In the genomic region with DNA sequence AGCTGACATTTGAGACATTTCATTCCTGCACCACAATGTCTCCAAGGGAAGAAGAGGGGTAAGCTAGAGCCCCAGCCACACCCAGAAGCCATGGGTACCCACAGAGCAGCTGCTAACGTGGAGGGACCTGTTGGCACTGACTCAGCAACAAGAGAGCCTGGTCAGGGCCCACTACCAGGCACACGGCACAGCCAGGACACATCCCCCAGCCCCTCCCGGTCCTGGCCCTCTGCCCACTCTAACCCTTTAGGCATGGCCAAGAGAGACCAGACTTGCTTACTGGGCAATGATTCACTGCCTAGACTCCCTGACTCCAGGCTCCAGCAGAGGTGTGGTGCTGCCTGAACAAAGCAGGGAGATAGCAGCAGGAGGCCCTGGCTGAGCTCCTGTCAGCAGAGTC, we compare ENCODE assay signal across 16 mouse cellular contexts. TPM values are rescaled to one million over a fixed set of nuclear protein-coding genes. Genes with fewer than 3 reads are reported as not detected.
DNase-seq lines count a peak whose midpoint lies in the region; ATAC-seq and TF ChIP-seq lines count a peak whose summit lies in the region.
"Had no signal": no experiment of that assay in that cellular context is flagged by ENCODE, and none has a peak within 500 bp of the region (broad histone marks: within the 10 kb centered on the region; RNA-seq: fewer than 3 reads in every experiment).

No protein-coding gene starts in this region.

- DNase-seq in urinary bladder, postnatal 25 days (ENCODE audit: low spot score): peak; percentile 40
- DNase-seq in urinary bladder, postnatal 10 days (ENCODE audit: low spot score): no peak
- DNase-seq in urinary bladder, postnatal 36 days (ENCODE audit: low spot score in 2 of 2): peak; percentile 55 to 64
- no peak for DNase-seq in thymus, postnatal 4 days
- DNase-seq in forebrain, postnatal 0 days: no peak
- DNase-seq: gastrocnemius, postnatal 10 days; kidney, adult 2 months; right cerebral cortex, postnatal 25 days; thymus, postnatal 36 days had no signal

- H3K9ac ChIP-seq in hindbrain, embryonic 16.5 days (ENCODE audit: low read depth, low read length): no peak overlapping the region
- H3K9ac ChIP-seq in hindbrain, embryonic 13.5 days: no peak overlapping the region
- H3K9ac ChIP-seq in embryonic facial prominence, embryonic 15.5 days: no peak overlapping the region
- no peak overlapping the region for H3K9ac ChIP-seq in forebrain, postnatal 0 days
- H3K9ac ChIP-seq: forebrain, embryonic 15.5 days; heart, embryonic 13.5 days; liver, embryonic 12.5 days had no signal

- 57% methylated on average over 3 of the region's 3 CpGs for WGBS in hindbrain, embryonic 16.5 days
- WGBS in hindbrain, embryonic 13.5 days: 77% methylated on average over 3 of the region's 3 CpGs
- WGBS in embryonic facial prominence, embryonic 15.5 days: 37% methylated on average over 3 of the region's 3 CpGs
- WGBS in forebrain, postnatal 0 days: 52% methylated on average over 3 of the region's 3 CpGs

- peak; percentile 34 for ATAC-seq in hindbrain, embryonic 16.5 days
- no peak for ATAC-seq in hindbrain, embryonic 13.5 days (ENCODE audit: low FRiP score)
- ATAC-seq in embryonic facial prominence, embryonic 15.5 days (ENCODE audit: insufficient number of reproducible peaks, low FRiP score, low TSS enrichment, low read depth): peak; percentile 39; the same call in 1 of the 2 replicates
- ATAC-seq in forebrain, postnatal 0 days: no peak
- ATAC-seq: forebrain, embryonic 15.5 days; liver, embryonic 12.5 days had no signal

- H3K27me3 ChIP-seq in hindbrain, embryonic 16.5 days (replicated peaks; ENCODE audit: control insufficient read depth, insufficient read depth, low read length): no peaks in the 10 kb centered on the region
- no peaks in the 10 kb centered on the region for H3K27me3 ChIP-seq in hindbrain, embryonic 13.5 days
- H3K27me3 ChIP-seq in embryonic facial prominence, embryonic 15.5 days: no peaks in the 10 kb centered on the region
- no peaks in the 10 kb centered on the region for H3K27me3 ChIP-seq in forebrain, postnatal 0 days (ENCODE audit: insufficient read depth, low read length)
- H3K27me3 ChIP-seq: forebrain, embryonic 15.5 days; heart, embryonic 13.5 days; liver, embryonic 12.5 days had no signal

- H3K4me3 ChIP-seq in hindbrain, embryonic 16.5 days (ENCODE audit: low read length): no peak overlapping the region
- no peak overlapping the region for H3K4me3 ChIP-seq in hindbrain, embryonic 13.5 days
- no peak overlapping the region for H3K4me3 ChIP-seq in embryonic facial prominence, embryonic 15.5 days (replicated peaks)
- no peak overlapping the region for H3K4me3 ChIP-seq in forebrain, postnatal 0 days (ENCODE audit: low read depth, low read length)
- H3K4me3 ChIP-seq: forebrain, embryonic 15.5 days; heart, embryonic 13.5 days; layer of hippocampus, adult 2 months; liver, embryonic 12.5 days had no signal

- no peak overlapping the region for H3K27ac ChIP-seq in hindbrain, embryonic 16.5 days (ENCODE audit: low read depth, low read length)
- no peak overlapping the region for H3K27ac ChIP-seq in hindbrain, embryonic 13.5 days
- peak overlapping the region; percentile 22; the same call in 1 of the 2 replicates for H3K27ac ChIP-seq in embryonic facial prominence, embryonic 15.5 days (replicated peaks)
- no peak overlapping the region for H3K27ac ChIP-seq in forebrain, postnatal 0 days (ENCODE audit: low read depth, low read length)
- H3K27ac ChIP-seq: forebrain, embryonic 15.5 days; heart, embryonic 13.5 days; layer of hippocampus, adult 2 months; liver, embryonic 12.5 days had no signal

- TF ChIP-seq CTCF in forebrain, postnatal 0 days (IDR thresholded peaks at IDR 0.05; ENCODE audit: low read depth): no peak

- no peaks in the 10 kb centered on the region for H3K9me3 ChIP-seq in hindbrain, embryonic 16.5 days (ENCODE audit: control insufficient read depth, low read length)
- no peaks in the 10 kb centered on the region for H3K9me3 ChIP-seq in hindbrain, embryonic 13.5 days
- H3K9me3 ChIP-seq in embryonic facial prominence, embryonic 15.5 days (replicated peaks): no peaks in the 10 kb centered on the region
- no peaks in the 10 kb centered on the region for H3K9me3 ChIP-seq in forebrain, postnatal 0 days (ENCODE audit: low read length)
- H3K9me3 ChIP-seq: forebrain, embryonic 15.5 days; heart, embryonic 13.5 days; liver, embryonic 12.5 days had no signal

- H3K36me3 ChIP-seq in hindbrain, embryonic 16.5 days (ENCODE audit: control insufficient read depth, insufficient read depth, low read length): no peaks in the 10 kb centered on the region
- H3K36me3 ChIP-seq in hindbrain, embryonic 13.5 days: no peaks in the 10 kb centered on the region
- H3K36me3 ChIP-seq in embryonic facial prominence, embryonic 15.5 days: no peaks in the 10 kb centered on the region
- no peaks in the 10 kb centered on the region; the same call in 1 of the 2 replicates for H3K36me3 ChIP-seq in forebrain, postnatal 0 days (ENCODE audit: insufficient read depth)
- H3K36me3 ChIP-seq: forebrain, embryonic 15.5 days; heart, embryonic 13.5 days; liver, embryonic 12.5 days had no signal

- H3K4me2 ChIP-seq in hindbrain, embryonic 16.5 days (ENCODE audit: low read length): no peak overlapping the region
- no peak overlapping the region for H3K4me2 ChIP-seq in hindbrain, embryonic 13.5 days
- H3K4me2 ChIP-seq in embryonic facial prominence, embryonic 15.5 days (replicated peaks): no peak overlapping the region
- H3K4me2 ChIP-seq in forebrain, postnatal 0 days (ENCODE audit: low read depth): no peak overlapping the region
- H3K4me2 ChIP-seq: forebrain, embryonic 15.5 days; heart, embryonic 13.5 days; liver, embryonic 12.5 days had no signal

- no peaks in the 10 kb centered on the region for H3K4me1 ChIP-seq in hindbrain, embryonic 16.5 days (ENCODE audit: control insufficient read depth, insufficient read depth, low read depth, low read length)
- peaks cover 7% of the 10 kb centered on the region for H3K4me1 ChIP-seq in hindbrain, embryonic 13.5 days (replicated peaks)
- H3K4me1 ChIP-seq in embryonic facial prominence, embryonic 15.5 days: peaks cover 9% of the 10 kb centered on the region; the same call in 1 of the 2 replicates
- H3K4me1 ChIP-seq in forebrain, postnatal 0 days (ENCODE audit: insufficient read depth): no peaks in the 10 kb centered on the region
- H3K4me1 ChIP-seq: liver, embryonic 12.5 days had no signal

RNA-seq across cellular contexts. Expression of a gene that starts 32.1 kb away (rescaled TPM):
- 7.3 and 8.7 TPM in 2 replicates for polyA plus RNA-seq in hindbrain, embryonic 16.5 days (2015; fragmentation: Nextera tagmentation; extraction: Ambion mirVana)
- polyA plus RNA-seq in hindbrain, embryonic 13.5 days (2015; fragmentation: Nextera tagmentation; extraction: Ambion mirVana): 8.8 TPM in 2 replicates
- 1.8 and 2.0 TPM in 2 replicates for polyA plus RNA-seq in embryonic facial prominence, embryonic 15.5 days (2015; fragmentation: Nextera tagmentation; extraction: Ambion mirVana)
- 41.4 and 49.2 TPM in 2 replicates for total RNA-seq in forebrain, postnatal 0 days (2014; rRNA removed)
- polyA plus RNA-seq in forebrain, postnatal 0 days (2015; fragmentation: Nextera tagmentation; extraction: Ambion mirVana): 4.3 and 6.5 TPM in 2 replicates

Comparison
In these comparisons a context has a peak if more than half of its experiments do, and no peak if none do; other contexts are left out.
1. ATAC-seq: peak in hindbrain, embryonic 16.5 days (single experiment) and embryonic facial prominence, embryonic 15.5 days (single experiment); none in hindbrain, embryonic 13.5 days (single experiment) and forebrain, postnatal 0 days (single experiment).
2. DNase-seq: peak in urinary bladder, postnatal 25 days (single experiment) and urinary bladder, postnatal 36 days (2 of 2); none in urinary bladder, postnatal 10 days (single experiment), thymus, postnatal 4 days (single experiment) and forebrain, postnatal 0 days (single experiment).